Mouse (Mus musculus) lung, embryonic 15.5 days (tissue): ENCODE measurements around the gene Tpst2. TPM values are rescaled to one million over a fixed set of nuclear protein-coding genes. Genes with fewer than 3 reads are reported as not detected.

Experiments
- ATAC-seq: fragments of 200-750 bp; cut with Nextera tagmentation; 2 replicates; pipeline ENCODE4 v1.8.0; 2017; ENCODE audit warnings: moderate number of reproducible peaks, borderline replicate concordance; ENCODE audit not compliant: low FRiP score, low TSS enrichment; ENCODE audit errors: extremely low read depth
- H3K27ac ChIP-seq: fragments of 300-500 bp; sonication (generic); 2 replicates; pipeline ENCODE4 v1.5.1; 2015; ENCODE audit warnings: moderate library complexity, mild to moderate bottlenecking, inconsistent platforms
- H3K27me3 ChIP-seq: fragments of 300-500 bp; sonication (generic); 2 replicates; pipeline ENCODE4 v1.6.1; 2015; ENCODE audit warnings: inconsistent platforms
- H3K36me3 ChIP-seq: fragments of 300-500 bp; sonication (generic); 2 replicates; pipeline ENCODE4 v1.6.1; 2015; ENCODE audit warnings: inconsistent platforms
- H3K4me1 ChIP-seq: fragments of 300-500 bp; sonication (generic); 2 replicates; pipeline ENCODE4 v1.6.1; 2015; ENCODE audit warnings: inconsistent platforms
- H3K4me2 ChIP-seq: fragments of 300-500 bp; sonication (generic); 2 replicates; pipeline ENCODE4 v1.6.1; 2015; ENCODE audit warnings: inconsistent platforms, mild to moderate bottlenecking, moderate library complexity
- H3K4me3 ChIP-seq: fragments of 300-500 bp; sonication (generic); 2 replicates; pipeline ENCODE4 v1.5.1; 2015; ENCODE audit warnings: mild to moderate bottlenecking, inconsistent platforms
- H3K9ac ChIP-seq: fragments of 300-500 bp; sonication (generic); 2 replicates; pipeline ENCODE4 v1.6.1; 2015; ENCODE audit warnings: inconsistent platforms
- H3K9me3 ChIP-seq: fragments of 300-500 bp; sonication (generic); 2 replicates; pipeline ENCODE4 v1.6.1; 2016; ENCODE audit warnings: inconsistent platforms
- WGBS: fragments of 180-500 bp; shearing (Covaris S2); methylation state at CpG from one replicate; pipeline ENCODE4 v1.1.7; 2015; 5-methylcytosine and 5-hydroxymethylcytosine counted together
- polyA plus RNA-seq: library from polyadenylated mRNA; unstranded; fragments of >200 nt; fragmentation: Nextera tagmentation; extraction: Ambion mirVana; gene quantifications from 2 replicates; pipeline ENCODE4 v1.2.1, GENCODE M21; 2015

Gene Tpst2
- polyA plus RNA-seq, 1 experiment from 2014 or later = 61.0 TPM

- no peak overlapping the region for H3K4me2 ChIP-seq
- no peaks in the 10 kb centered on the region for H3K4me1 ChIP-seq
- no peaks in the 10 kb centered on the region for H3K36me3 ChIP-seq
- H3K27ac ChIP-seq = no peak overlapping the region
- H3K4me3 ChIP-seq = no peak overlapping the region
- peaks cover 3% of the 10 kb centered on the region; the same call in 1 of the 2 replicates for H3K27me3 ChIP-seq
- H3K9me3 ChIP-seq = no peaks in the 10 kb centered on the region
- WGBS = 44% methylated on average over 5 of the region's 5 CpGs
- ATAC-seq = no peak
- H3K9ac ChIP-seq = no peak overlapping the region
These were observed 34.1 kb upstream of the Tpst2 start for GRCm38 (mm10) chr5:112242361-112242778.

GRCm38 (mm10) chr5:112243041-112243440 lies 33.5 kb upstream of the Tpst2 start:
- no peak overlapping the region for H3K4me3 ChIP-seq
- WGBS = 44% methylated on average over 5 of the region's 5 CpGs
- H3K4me1 ChIP-seq = no peaks in the 10 kb centered on the region
- ATAC-seq = no peak
- no peak overlapping the region for H3K4me2 ChIP-seq
- H3K9ac ChIP-seq = no peak overlapping the region
- no peaks in the 10 kb centered on the region for H3K9me3 ChIP-seq
- H3K36me3 ChIP-seq = no peaks in the 10 kb centered on the region
- no peaks in the 10 kb centered on the region; the same call in 1 of the 2 replicates for H3K27me3 ChIP-seq
- H3K27ac ChIP-seq = no peak overlapping the region

- Histone ChIP-seq H3K4me1 (no peaks in the 10 kb centered on the region), H3K4me2 (no peak overlapping the region), H3K27me3 (no peaks in the 10 kb centered on the region; the same call in 1 of the 2 replicates), H3K27ac (no peak overlapping the region), H3K36me3 (no peaks in the 10 kb centered on the region), H3K9ac (no peak overlapping the region), H3K9me3 (no peaks in the 10 kb centered on the region), H3K4me3 (no peak overlapping the region)
- no peak for ATAC-seq
- WGBS = 48% methylated on average over 10 of the region's 10 CpGs
These were observed 32.8 kb upstream of the Tpst2 start for GRCm38 (mm10) chr5:112243539-112244274.

GRCm38 (mm10) chr5:112244275-112244562 lies 32.3 kb upstream of the Tpst2 start:
- 46% methylated on average over 1 of the region's 1 CpGs for WGBS
- Histone ChIP-seq H3K9ac (no peak overlapping the region), H3K27ac (no peak overlapping the region), H3K4me1 (no peaks in the 10 kb centered on the region), H3K4me3 (no peak overlapping the region), H3K27me3 (peaks cover 3% of the 10 kb centered on the region; the same call in 1 of the 2 replicates), H3K36me3 (no peaks in the 10 kb centered on the region), H3K4me2 (no peak overlapping the region), H3K9me3 (no peaks in the 10 kb centered on the region)
- no peak for ATAC-seq

GRCm38 (mm10) chr5:112244890-112245615 lies 31.4 kb upstream of the Tpst2 start:
- H3K4me1 ChIP-seq = no peaks in the 10 kb centered on the region
- peaks cover 3% of the 10 kb centered on the region; the same call in 1 of the 2 replicates for H3K27me3 ChIP-seq
- H3K27ac ChIP-seq = no peak overlapping the region
- WGBS = 32% methylated on average over 8 of the region's 8 CpGs
- H3K4me2 ChIP-seq = no peak overlapping the region
- no peak overlapping the region for H3K9ac ChIP-seq
- no peaks in the 10 kb centered on the region for H3K9me3 ChIP-seq
- H3K4me3 ChIP-seq = no peak overlapping the region
- H3K36me3 ChIP-seq = no peaks in the 10 kb centered on the region
- no peak for ATAC-seq

GRCm38 (mm10) chr5:112247399-112247798 lies 29.1 kb upstream of the Tpst2 start:
- WGBS = 34% methylated on average over 8 of the region's 8 CpGs
- H3K4me3 ChIP-seq = no peak overlapping the region
- no peaks in the 10 kb centered on the region for H3K36me3 ChIP-seq
- no peak for ATAC-seq
- H3K4me2 ChIP-seq = no peak overlapping the region
- H3K9ac ChIP-seq = no peak overlapping the region
- H3K9me3 ChIP-seq = no peaks in the 10 kb centered on the region
- no peak overlapping the region for H3K27ac ChIP-seq
- H3K27me3 ChIP-seq = peaks cover 6% of the 10 kb centered on the region; the same call in 1 of the 2 replicates
- H3K4me1 ChIP-seq = no peaks in the 10 kb centered on the region

GRCm38 (mm10) chr5:112249106-112249505 lies 27.4 kb upstream of the Tpst2 start:
- no peaks in the 10 kb centered on the region for H3K36me3 ChIP-seq
- no peak overlapping the region for H3K4me2 ChIP-seq
- H3K4me1 ChIP-seq = peaks cover 4% of the 10 kb centered on the region
- H3K9ac ChIP-seq = no peak overlapping the region
- no peak overlapping the region for H3K27ac ChIP-seq
- H3K4me3 ChIP-seq = no peak overlapping the region
- 88% methylated on average over 11 of the region's 11 CpGs for WGBS
- no peaks in the 10 kb centered on the region for H3K9me3 ChIP-seq
- peaks cover 6% of the 10 kb centered on the region; the same call in 1 of the 2 replicates for H3K27me3 ChIP-seq
- ATAC-seq = no peak

GRCm38 (mm10) chr5:112252400-112252799 lies 24.1 kb upstream of the Tpst2 start, which contains the start of gene Cryba4:
Gene Cryba4 (minus strand): TSS chr5:112252518.
- WGBS = 47% methylated on average over 2 of the region's 2 CpGs
- Histone ChIP-seq H3K4me1 (peaks cover 21% of the 10 kb centered on the region), H3K9ac (no peak within 1 kb of the TSS), H3K4me2 (no peak within 1 kb of the TSS), H3K27me3 (0 out of 2 replicates have a peak, but pooled peaks cover 6% of the 10 kb centered on the region), H3K27ac (no peak within 1 kb of the TSS), H3K36me3 (no peaks in the 10 kb centered on the region), H3K9me3 (no peaks in the 10 kb centered on the region), H3K4me3 (no peak within 1 kb of the TSS)
- no peak for ATAC-seq

GRCm38 (mm10) chr5:112253169-112253568 lies 23.3 kb upstream of the Tpst2 start:
- Histone ChIP-seq H3K4me3 (no peak overlapping the region), H3K9me3 (no peaks in the 10 kb centered on the region), H3K4me2 (no peak overlapping the region), H3K27ac (no peak overlapping the region), H3K36me3 (no peaks in the 10 kb centered on the region), H3K9ac (no peak overlapping the region), H3K4me1 (peaks cover 21% of the 10 kb centered on the region), H3K27me3 (0 out of 2 replicates have a peak, but pooled peaks cover 6% of the 10 kb centered on the region)
- WGBS = 58% methylated on average over 8 of the region's 8 CpGs
- no peak for ATAC-seq

GRCm38 (mm10) chr5:112254282-112254806 lies 22.1 kb upstream of the Tpst2 start:
- H3K27me3 ChIP-seq = 0 out of 2 replicates have a peak, but pooled peaks cover 4% of the 10 kb centered on the region
- WGBS = 39% methylated on average over 7 of the region's 7 CpGs
- no peak for ATAC-seq
- H3K27ac ChIP-seq = no peak overlapping the region
- no peaks in the 10 kb centered on the region for H3K36me3 ChIP-seq
- H3K4me3 ChIP-seq = no peak overlapping the region
- peaks cover 21% of the 10 kb centered on the region for H3K4me1 ChIP-seq
- H3K9me3 ChIP-seq = no peaks in the 10 kb centered on the region
- no peak overlapping the region for H3K4me2 ChIP-seq
- H3K9ac ChIP-seq = no peak overlapping the region

GRCm38 (mm10) chr5:112255426-112255825 lies 21.1 kb upstream of the Tpst2 start, which contains the start of gene Crybb1:
Gene Crybb1 (plus strand): TSS chr5:112255815.
- Histone ChIP-seq H3K36me3 (no peaks in the 10 kb centered on the region), H3K9ac (no peak within 1 kb of the TSS), H3K4me1 (peaks cover 21% of the 10 kb centered on the region), H3K27ac (0 out of 2 replicates have a peak within 1 kb of the TSS, but pooled peaks have one; percentile 15), H3K27me3 (0 out of 2 replicates have a peak, but pooled peaks cover 4% of the 10 kb centered on the region), H3K4me3 (no peak within 1 kb of the TSS), H3K9me3 (no peaks in the 10 kb centered on the region), H3K4me2 (no peak within 1 kb of the TSS)
- WGBS = 36% methylated on average over 3 of the region's 3 CpGs
- ATAC-seq = no peak

GRCm38 (mm10) chr5:112256457-112256856 lies 20.0 kb upstream of the Tpst2 start:
- Histone ChIP-seq H3K9ac (no peak overlapping the region), H3K4me2 (no peak overlapping the region), H3K9me3 (no peaks in the 10 kb centered on the region), H3K27me3 (0 out of 2 replicates have a peak, but pooled peaks cover under 1% of the 10 kb centered on the region), H3K4me1 (peaks cover 21% of the 10 kb centered on the region), H3K4me3 (no peak overlapping the region), H3K36me3 (no peaks in the 10 kb centered on the region), H3K27ac (no peak overlapping the region)
- ATAC-seq = no peak
- WGBS = 65% methylated on average over 9 of the region's 9 CpGs
